Comparison of ENCODE assay signal across 9 mouse cellular contexts in genomic region chr10:73564216-73564615, GRCm38 (mm10).
DNase-seq lines count a peak whose midpoint lies in the region; TF ChIP-seq lines count a peak whose summit lies in the region.
"Had no signal": no experiment of that assay in that cellular context is flagged by ENCODE, and none has a peak within 500 bp of the region (broad histone marks: within the 10 kb centered on the region; RNA-seq: fewer than 3 reads in every experiment).

No protein-coding gene starts in this region.

- no peak overlapping the region for H3K27ac ChIP-seq in gastrocnemius, adult 2 months
- H3K27ac ChIP-seq: limb, embryonic 12.5 days had no signal

- TF ChIP-seq CTCF in gastrocnemius, adult 2 months (IDR thresholded peaks at IDR 0.05): peak; percentile 57

- H3K4me3 ChIP-seq in gastrocnemius, adult 2 months: no peak overlapping the region
- H3K4me3 ChIP-seq: limb, embryonic 12.5 days had no signal

- intact Hi-C loops in gastrocnemius, adult 2 months (cut with DNase I): no loop called here

- DNase-seq in gastrocnemius, adult 2 months: no peak
- no peak for DNase-seq in gastrocnemius, adult 8-10 months (ENCODE audit: low spot score in 2 of 2)
- peak; percentile 36 for DNase-seq in 416B (ENCODE audit: low read depth)
- DNase-seq in cerebellum, adult 8-10 months: peak; percentile 36
- peak; percentile 19 for DNase-seq in layer of hippocampus, adult 9-11 months
- DNase-seq in testis, postnatal 14 days (ENCODE audit: low spot score): peak; percentile 7
- no peak for DNase-seq in thymus, postnatal 36 days
- DNase-seq in lung, postnatal 14 days: no peak

Comparison
In these comparisons a context has a peak if more than half of its experiments do, and no peak if none do; other contexts are left out.
1. DNase-seq: peak in 416B (single experiment), cerebellum, adult 8-10 months (single experiment), layer of hippocampus, adult 9-11 months (single experiment) and testis, postnatal 14 days (single experiment); none in gastrocnemius, adult 2 months (single experiment), gastrocnemius, adult 8-10 months (0 of 2), thymus, postnatal 36 days (0 of 2) and lung, postnatal 14 days (single experiment).